Mouse (Mus musculus): ENCODE data around the gene Psmb8.

GRCm38 (mm10) chr17:34177179-34177578, 20.3 kb upstream of the Psmb8 start:
- TF ChIP-seq CTCF (IDR thresholded peaks at IDR 0.05; ENCODE audit: low read depth, low read length) (no peak; the same call in 1 of the 2 replicates), GATA1 (IDR thresholded peaks at IDR 0.05; ENCODE audit: borderline replicate concordance, low read length) (no peak), GATA2 (IDR thresholded peaks at IDR 0.05; ENCODE audit: borderline replicate concordance, low read depth, low read length) (no peak)

Data from G1E (cell line).